In the genomic region with DNA sequence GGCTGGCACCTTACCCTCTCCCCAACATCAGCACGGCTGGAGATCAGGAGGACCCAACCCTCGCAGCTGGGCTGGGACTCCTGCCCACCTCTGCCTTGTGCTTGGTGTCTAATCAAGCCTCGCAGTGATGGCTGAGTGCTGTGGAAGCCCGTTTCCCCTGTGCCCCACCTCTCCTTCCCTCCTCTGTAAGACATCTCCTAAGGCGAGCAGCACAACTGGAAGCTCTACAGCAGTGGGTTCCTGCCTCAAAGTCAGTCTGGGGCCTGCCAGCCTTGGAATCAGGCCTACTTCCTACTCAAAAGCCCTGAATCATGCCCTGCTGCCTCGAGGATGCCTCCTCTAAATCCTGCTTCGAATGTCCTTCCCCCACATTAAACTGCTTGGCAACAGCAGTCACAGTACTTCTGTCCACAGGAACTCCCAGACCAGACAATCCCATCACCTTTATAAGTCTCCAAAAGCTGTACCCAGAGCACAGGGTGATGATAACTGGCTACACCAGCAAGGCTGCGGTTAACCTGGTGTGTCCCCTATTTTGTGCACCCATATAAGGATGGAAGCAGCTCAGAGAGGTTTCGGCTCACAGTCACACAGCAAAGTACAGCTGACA, we compare ENCODE assay signal across 9 mouse cellular contexts. TPM values are rescaled to one million over a fixed set of nuclear protein-coding genes. Genes with fewer than 3 reads are reported as not detected.
A peak's percentile ranks its signal among the peaks of the same experiment; 100 is the strongest.
DNase-seq lines count a peak whose midpoint lies in the region; ATAC-seq and TF ChIP-seq lines count a peak whose summit lies in the region.
"Had no signal": no experiment of that assay in that cellular context is flagged by ENCODE, and none has a peak within 500 bp of the region (broad histone marks: within the 10 kb centered on the region; RNA-seq: fewer than 3 reads in every experiment).

No protein-coding gene starts in this region.

- H3K4me3 ChIP-seq in heart, embryonic 14.5 days (ENCODE audit: control insufficient read depth in 1 of 2, insufficient read depth in 1 of 2, low read depth in 1 of 2, low read length in 2 of 2) = peak overlapping the region in 1 of 2 experiments; percentile 74; a peak in 2 of 4 replicates
- H3K4me3 ChIP-seq in MEL (ENCODE audit: control insufficient read depth in 1 of 2, insufficient read depth in 1 of 2, low read depth in 2 of 2, low read length in 2 of 2) = peak overlapping the region; percentile 67 to 80
- no peak overlapping the region for H3K4me3 ChIP-seq in heart, postnatal 0 days (ENCODE audit: low read depth, low read length)
- H3K4me3 ChIP-seq in midbrain, embryonic 13.5 days (replicated peaks) = no peak overlapping the region
- no peak overlapping the region for H3K4me3 ChIP-seq in cerebellum, adult 2 months (replicated peaks; ENCODE audit: insufficient read depth, low read depth, low read length)

- no peak for TF ChIP-seq EP300 in MEL (IDR thresholded peaks at IDR 0.05; ENCODE audit: low read depth in 1 of 2, low read length in 2 of 2)
- TF ChIP-seq EP300 in heart, postnatal 0 days (IDR thresholded peaks at IDR 0.05; ENCODE audit: low read depth) = no peak

- H3K4me1 ChIP-seq in heart, embryonic 14.5 days (ENCODE audit: control insufficient read depth in 2 of 2, insufficient read depth in 2 of 2, low read length in 2 of 2) = peaks cover 33 to 36% of the 10 kb centered on the region in 2 experiments
- peaks cover 0 to 15% of the 10 kb centered on the region in 2 experiments; a peak in 2 of 4 replicates for H3K4me1 ChIP-seq in MEL (ENCODE audit: control insufficient read depth in 1 of 2, insufficient read depth in 2 of 2, low read length in 2 of 2)
- peaks cover 28% of the 10 kb centered on the region for H3K4me1 ChIP-seq in heart, postnatal 0 days (ENCODE audit: control insufficient read depth, insufficient read depth)
- peaks cover 19% of the 10 kb centered on the region for H3K4me1 ChIP-seq in midbrain, embryonic 13.5 days (replicated peaks)
- peaks cover 9% of the 10 kb centered on the region; the same call in 1 of the 2 replicates for H3K4me1 ChIP-seq in cerebellum, adult 2 months (ENCODE audit: control insufficient read depth, insufficient read depth, low read length)

- no peak for ATAC-seq in heart, embryonic 14.5 days (ENCODE audit: insufficient number of reproducible peaks, insufficient read depth, low FRiP score, low read depth)
- no peak for ATAC-seq in heart, postnatal 0 days (ENCODE audit: insufficient read depth, low read depth)
- no peak for ATAC-seq in midbrain, embryonic 13.5 days

- DNase-seq in heart, postnatal 25 days (ENCODE audit: low spot score) = no peak
- peak; percentile 64 for DNase-seq in MEL (ENCODE audit: low read depth, low spot score)
- no peak for DNase-seq in heart, postnatal 0 days (ENCODE audit: low spot score)
- DNase-seq in cerebellum, adult 2 months = no peak
- DNase-seq in thymus, postnatal 36 days = no peak
- no peak for DNase-seq in urinary bladder, postnatal 14 days (ENCODE audit: low spot score)

- TF ChIP-seq CTCF in MEL (IDR thresholded peaks at IDR 0.05 in 2 of 3, conservative IDR thresholded peaks at IDR 0.05 in 1 of 3; ENCODE audit: control insufficient read depth in 1 of 3, insufficient read depth in 1 of 3, low read depth in 2 of 3, low read length in 3 of 3, poor library complexity in 1 of 3, severe bottlenecking in 1 of 3) = no peak
- no peak for TF ChIP-seq CTCF in heart, postnatal 0 days (IDR thresholded peaks at IDR 0.05; ENCODE audit: low read depth)
- no peak for TF ChIP-seq CTCF in cerebellum, adult 2 months (IDR thresholded peaks at IDR 0.05; ENCODE audit: borderline replicate concordance, insufficient read depth, low read depth, low read length)

- intact Hi-C loops in heart, postnatal 25 days (cut with DNase I) = no loop called here

- 85% methylated on average over 9 of the region's 9 CpGs for WGBS in heart, embryonic 14.5 days
- 81% methylated on average over 9 of the region's 9 CpGs for WGBS in heart, postnatal 0 days
- WGBS in midbrain, embryonic 13.5 days = 87% methylated on average over 9 of the region's 9 CpGs
- 71% methylated on average over 9 of the region's 9 CpGs for WGBS in cerebellum, adult 2 months

- TF ChIP-seq POLR2A in MEL (IDR thresholded peaks at IDR 0.05; ENCODE audit: control insufficient read depth in 1 of 2, insufficient read depth in 1 of 2, low read depth in 1 of 2, low read length in 2 of 2, poor library complexity in 1 of 2) = no peak; a peak in 1 of 4 replicates
- TF ChIP-seq POLR2A in cerebellum, adult 2 months (IDR thresholded peaks at IDR 0.05; ENCODE audit: borderline replicate concordance, insufficient read depth, low read length) = no peak

- no peak overlapping the region for H3K27ac ChIP-seq in heart, embryonic 14.5 days (replicated peaks in 1 of 2; ENCODE audit: control insufficient read depth in 1 of 2, insufficient read depth in 1 of 2, low read depth in 2 of 2, low read length in 2 of 2)
- H3K27ac ChIP-seq in MEL (ENCODE audit: control insufficient read depth, low read depth, low read length) = peak overlapping the region; percentile 46
- no peak overlapping the region for H3K27ac ChIP-seq in heart, postnatal 0 days (ENCODE audit: low read depth)
- H3K27ac ChIP-seq in midbrain, embryonic 13.5 days = no peak overlapping the region
- H3K27ac ChIP-seq in cerebellum, adult 2 months (ENCODE audit: insufficient read depth, low read length) = no peak overlapping the region

- H3K36me3 ChIP-seq in heart, embryonic 14.5 days (ENCODE audit: control insufficient read depth, insufficient read depth, low read length) = no peaks in the 10 kb centered on the region
- H3K36me3 ChIP-seq in MEL (ENCODE audit: control insufficient read depth in 1 of 2, insufficient read depth in 2 of 2, low read length in 2 of 2) = peaks cover 0 to 6% of the 10 kb centered on the region in 2 experiments; a peak in 2 of 4 replicates
- no peaks in the 10 kb centered on the region for H3K36me3 ChIP-seq in heart, postnatal 0 days (replicated peaks; ENCODE audit: control insufficient read depth, insufficient read depth, low read length)
- H3K36me3 ChIP-seq in midbrain, embryonic 13.5 days = no peaks in the 10 kb centered on the region

- peak overlapping the region; percentile 91 for H3K9ac ChIP-seq in heart, embryonic 14.5 days (ENCODE audit: low read length)
- H3K9ac ChIP-seq in MEL (ENCODE audit: control insufficient read depth, low read depth, low read length, poor library complexity, severe bottlenecking) = peak overlapping the region; percentile 65
- H3K9ac ChIP-seq in heart, postnatal 0 days (replicated peaks; ENCODE audit: low read depth, low read length) = no peak overlapping the region
- H3K9ac ChIP-seq in midbrain, embryonic 13.5 days (replicated peaks) = 0 out of 2 replicates have a peak overlapping the region, but pooled peaks have one; percentile 33

- H3K4me2 ChIP-seq in heart, embryonic 14.5 days (ENCODE audit: low read length) = peak overlapping the region; percentile 86
- peak overlapping the region; percentile 74 for H3K4me2 ChIP-seq in heart, postnatal 0 days (ENCODE audit: low read depth, low read length)
- H3K4me2 ChIP-seq in midbrain, embryonic 13.5 days (replicated peaks) = peak overlapping the region; percentile 86

- no peaks in the 10 kb centered on the region for H3K27me3 ChIP-seq in heart, embryonic 14.5 days (ENCODE audit: control insufficient read depth, insufficient read depth, low read length)
- H3K27me3 ChIP-seq in MEL (ENCODE audit: control insufficient read depth in 1 of 2, insufficient read depth in 2 of 2, low read length in 2 of 2) = peaks cover 1 to 3% of the 10 kb centered on the region in 2 experiments
- H3K27me3 ChIP-seq in heart, postnatal 0 days (ENCODE audit: control insufficient read depth, insufficient read depth, low read length) = no peaks in the 10 kb centered on the region
- H3K27me3 ChIP-seq in midbrain, embryonic 13.5 days = peaks cover 3% of the 10 kb centered on the region
- no peaks in the 10 kb centered on the region for H3K27me3 ChIP-seq in cerebellum, adult 2 months (ENCODE audit: control insufficient read depth, insufficient read depth, low read length)

- no peaks in the 10 kb centered on the region for H3K9me3 ChIP-seq in heart, embryonic 14.5 days (ENCODE audit: control insufficient read depth, low read length)
- no peaks in the 10 kb centered on the region for H3K9me3 ChIP-seq in MEL (replicated peaks; ENCODE audit: insufficient read depth, low read length)
- no peaks in the 10 kb centered on the region for H3K9me3 ChIP-seq in heart, postnatal 0 days (replicated peaks; ENCODE audit: control insufficient read depth, low read length)
- H3K9me3 ChIP-seq in midbrain, embryonic 13.5 days = no peaks in the 10 kb centered on the region

- peaks cover 1% of the 10 kb centered on the region; the same call in 1 of the 2 replicates for H3K79me2 ChIP-seq in MEL (ENCODE audit: control insufficient read depth, insufficient read depth, low read length, poor library complexity)

- no peak for TF ChIP-seq RAD21 in MEL (IDR thresholded peaks at IDR 0.05; ENCODE audit: low read depth, low read length)

RNA-seq across cellular contexts. Expression of a gene that starts 1.2 kb away (rescaled TPM):
- polyA plus RNA-seq in heart, embryonic 14.5 days (2014; fragmentation: Nextera tagmentation; extraction: Ambion mirVana) = 73.2 and 74.1 TPM in 2 replicates
- total RNA-seq in heart, postnatal 25 days (2021) = 100 to 1,000 TPM; 109 to 118 TPM
- total RNA-seq in MEL (2012; rRNA removed) = 64.8 and 71.5 TPM in 2 replicates
- polyA plus RNA-seq in MEL (2012; ENCODE audit: insufficient read depth in 1 of 2, insufficient read length in 2 of 2, low read depth in 1 of 2, low replicate concordance in 2 of 2, missing spikeins in 1 of 2) = 10 to 100 TPM in 1 of 2 experiments, not detected in 1; 58.1 TPM
- total RNA-seq in heart, postnatal 0 days (2014; rRNA removed; ENCODE audit: low replicate concordance) = 110 and 175 TPM in 2 replicates
- 131 and 138 TPM in 2 replicates for polyA plus RNA-seq in heart, postnatal 0 days (2015; fragmentation: Nextera tagmentation; extraction: Ambion mirVana)
- polyA plus RNA-seq in midbrain, embryonic 13.5 days (2015; fragmentation: Nextera tagmentation; extraction: Ambion mirVana) = 25.2 and 26.4 TPM in 2 replicates
- 8.4 and 9.4 TPM in 2 replicates for polyA plus RNA-seq in cerebellum, adult 2 months (2012; rRNA removed)

RNA-seq across cellular contexts. Expression of a gene that starts 1.2 kb away (rescaled TPM):
- 4.3 and 4.6 TPM in 2 replicates for polyA plus RNA-seq in heart, embryonic 14.5 days (2014; fragmentation: Nextera tagmentation; extraction: Ambion mirVana)
- 1 to 10 TPM; 2.0 to 2.2 TPM for total RNA-seq in heart, postnatal 25 days (2021)
- total RNA-seq in MEL (2012; rRNA removed) = 1.8 and 3.6 TPM in 2 replicates
- polyA plus RNA-seq in MEL (2012; ENCODE audit: insufficient read depth in 1 of 2, insufficient read length in 2 of 2, low read depth in 1 of 2, low replicate concordance in 2 of 2, missing spikeins in 1 of 2) = 1 to 10 TPM in 1 of 2 experiments, not detected in 1; 5.7 TPM
- 4.0 and 7.0 TPM in 2 replicates for total RNA-seq in heart, postnatal 0 days (2014; rRNA removed; ENCODE audit: low replicate concordance)
- 3.6 and 4.0 TPM in 2 replicates for polyA plus RNA-seq in heart, postnatal 0 days (2015; fragmentation: Nextera tagmentation; extraction: Ambion mirVana)
- polyA plus RNA-seq in midbrain, embryonic 13.5 days (2015; fragmentation: Nextera tagmentation; extraction: Ambion mirVana) = 4.9 and 5.5 TPM in 2 replicates
- polyA plus RNA-seq in cerebellum, adult 2 months (2012; rRNA removed) = 4.8 and 5.5 TPM in 2 replicates

RNA-seq across cellular contexts. Expression of a gene that starts 3.9 kb away (rescaled TPM):
- 85.2 and 90.7 TPM in 2 replicates for polyA plus RNA-seq in heart, embryonic 14.5 days (2014; fragmentation: Nextera tagmentation; extraction: Ambion mirVana)
- total RNA-seq in heart, postnatal 25 days (2021) = 100 to 1,000 TPM; 148 to 152 TPM
- 6.8 and 9.9 TPM in 2 replicates for total RNA-seq in MEL (2012; rRNA removed)
- 10 to 100 TPM in 1 of 2 experiments, not detected in 1; 16.0 TPM for polyA plus RNA-seq in MEL (2012; ENCODE audit: insufficient read depth in 1 of 2, insufficient read length in 2 of 2, low read depth in 1 of 2, low replicate concordance in 2 of 2, missing spikeins in 1 of 2)
- 158 and 202 TPM in 2 replicates for total RNA-seq in heart, postnatal 0 days (2014; rRNA removed; ENCODE audit: low replicate concordance)
- polyA plus RNA-seq in heart, postnatal 0 days (2015; fragmentation: Nextera tagmentation; extraction: Ambion mirVana) = 114 and 116 TPM in 2 replicates
- polyA plus RNA-seq in midbrain, embryonic 13.5 days (2015; fragmentation: Nextera tagmentation; extraction: Ambion mirVana) = 5.1 and 7.8 TPM in 2 replicates
- 15.8 and 19.9 TPM in 2 replicates for polyA plus RNA-seq in cerebellum, adult 2 months (2012; rRNA removed)

RNA-seq across cellular contexts. Expression of a gene that starts 6.7 kb away (rescaled TPM):
- polyA plus RNA-seq in heart, embryonic 14.5 days (2014; fragmentation: Nextera tagmentation; extraction: Ambion mirVana) = not detected in 2 replicates
- not detected for total RNA-seq in heart, postnatal 25 days (2021)
- total RNA-seq in MEL (2012; rRNA removed) = not detected in 2 replicates
- not detected for polyA plus RNA-seq in MEL (2012; ENCODE audit: insufficient read depth in 1 of 2, insufficient read length in 2 of 2, low read depth in 1 of 2, low replicate concordance in 2 of 2, missing spikeins in 1 of 2)
- not detected in 2 replicates for total RNA-seq in heart, postnatal 0 days (2014; rRNA removed; ENCODE audit: low replicate concordance)
- not detected in 2 replicates for polyA plus RNA-seq in heart, postnatal 0 days (2015; fragmentation: Nextera tagmentation; extraction: Ambion mirVana)
- not detected in 2 replicates for polyA plus RNA-seq in midbrain, embryonic 13.5 days (2015; fragmentation: Nextera tagmentation; extraction: Ambion mirVana)
- 0.08 and 0.33 TPM in 2 replicates for polyA plus RNA-seq in cerebellum, adult 2 months (2012; rRNA removed)
- total RNA-seq: liver, adult 2 months had no signal
- polyA plus RNA-seq: liver, adult 2 months had no signal

RNA-seq across cellular contexts. Expression of a gene that starts 12.9 kb away (rescaled TPM):
- 13.1 and 14.5 TPM in 2 replicates for polyA plus RNA-seq in heart, embryonic 14.5 days (2014; fragmentation: Nextera tagmentation; extraction: Ambion mirVana)
- total RNA-seq in heart, postnatal 25 days (2021) = 10 to 100 TPM; 20.3 to 21.5 TPM
- 3.3 and 5.9 TPM in 2 replicates for total RNA-seq in MEL (2012; rRNA removed)
- polyA plus RNA-seq in MEL (2012; ENCODE audit: insufficient read depth in 1 of 2, insufficient read length in 2 of 2, low read depth in 1 of 2, low replicate concordance in 2 of 2, missing spikeins in 1 of 2) = 10 to 100 TPM in 1 of 2 experiments, not detected in 1; 12.1 TPM
- total RNA-seq in heart, postnatal 0 days (2014; rRNA removed; ENCODE audit: low replicate concordance) = 32.3 and 74.8 TPM in 2 replicates
- polyA plus RNA-seq in heart, postnatal 0 days (2015; fragmentation: Nextera tagmentation; extraction: Ambion mirVana) = 21.5 and 22.6 TPM in 2 replicates
- 1.2 and 1.5 TPM in 2 replicates for polyA plus RNA-seq in midbrain, embryonic 13.5 days (2015; fragmentation: Nextera tagmentation; extraction: Ambion mirVana)
- polyA plus RNA-seq in cerebellum, adult 2 months (2012; rRNA removed) = 9.7 and 10.8 TPM in 2 replicates

Comparison
In these comparisons a context has a peak if more than half of its experiments do, and no peak if none do; other contexts are left out.
1. H3K4me3 ChIP-seq: peak in MEL (2 of 2); none in heart, postnatal 0 days (single experiment), midbrain, embryonic 13.5 days (single experiment) and cerebellum, adult 2 months (single experiment).
2. Peak in every context shown above with its lines, with median percentiles within 50 percentile points of each other: H3K4me2 ChIP-seq.